Mouse (Mus musculus) heart, postnatal 0 days (tissue): ENCODE data around the gene Tfdp2.

ENCODE experiments used
- CTCF ChIP-seq: IDR thresholded peaks from 2 replicates; pipeline ENCODE4 v1.5.1; 2016; ENCODE audit warnings: antibody characterized with exemption, control low read depth, low read depth
- EP300 ChIP-seq: IDR thresholded peaks from 2 replicates; pipeline ENCODE4 v1.6.1; 2016; ENCODE audit warnings: antibody characterized with exemption, low read depth

GRCm38 (mm10) chr9:96162421-96162820 is 33.7 kb upstream of the Tfdp2 start:
- no peak for TF ChIP-seq CTCF
- TF ChIP-seq EP300: no peak
